Mouse (Mus musculus) MEL (cell line): ENCODE data around the gene Ablim2. TPM values are rescaled to one million over a fixed set of nuclear protein-coding genes. Genes with fewer than 3 reads are reported as not detected.

Experiments used
- DNase-seq: peaks from one replicate; pipeline ENCODE4 v3.0.0; 2011; ENCODE audit warnings: low read depth, low spot score
- H3K27ac ChIP-seq: 2 replicates; pipeline ENCODE4 v1.5.1; 2012; ENCODE audit warnings: low read depth, mild to moderate bottlenecking, control low read depth, low read length, moderate library complexity; ENCODE audit not compliant: control insufficient read depth
- H3K27me3 ChIP-seq, 2 experiments: fragments of 150-350 bp in 1 of 2; sonication (generic) in 1 of 2; 2 replicates each; pipeline ENCODE4 v1.6.1; 2012; ENCODE audit warnings: low read length in 2 of 2, mild to moderate bottlenecking in 2 of 2, improper control_type of control experiment in 1 of 2, moderate library complexity in 1 of 2; ENCODE audit not compliant: insufficient read depth in 2 of 2, control insufficient read depth in 1 of 2
- H3K36me3 ChIP-seq, 2 experiments: 2 replicates each; pipeline ENCODE4 v1.6.1; 2012 to 2014; ENCODE audit warnings: low read length in 2 of 2, improper control_type of control experiment in 1 of 2, inconsistent platforms in 1 of 2, mild to moderate bottlenecking in 1 of 2; ENCODE audit not compliant: insufficient read depth in 2 of 2, control insufficient read depth in 1 of 2
- H3K4me1 ChIP-seq, 2 experiments: fragments of 150-350 bp in 1 of 2; sonication (generic) in 1 of 2; 2 replicates each; pipeline ENCODE4 v1.6.1; 2012; ENCODE audit warnings: low read length in 2 of 2, improper control_type of control experiment in 1 of 2, mild to moderate bottlenecking in 1 of 2; ENCODE audit not compliant: insufficient read depth in 2 of 2, control insufficient read depth in 1 of 2
- H3K4me3 ChIP-seq, 2 experiments: fragments of 150-350 bp in 1 of 2; sonication (generic) in 1 of 2; 2 replicates each; pipeline ENCODE4 v1.5.1; 2012; ENCODE audit warnings: low read depth in 2 of 2, low read length in 2 of 2, mild to moderate bottlenecking in 2 of 2, moderate library complexity in 2 of 2, control low read depth in 1 of 2, improper control_type of control experiment in 1 of 2; ENCODE audit not compliant: control insufficient read depth in 1 of 2, insufficient read depth in 1 of 2
- H3K79me2 ChIP-seq: 2 replicates; pipeline ENCODE4 v1.6.1; 2012; ENCODE audit warnings: mild to moderate bottlenecking, low read length, moderate library complexity; ENCODE audit not compliant: control insufficient read depth, poor library complexity, insufficient read depth
- H3K9ac ChIP-seq: 2 replicates; pipeline ENCODE4 v1.6.1; 2012; ENCODE audit warnings: low read depth, mild to moderate bottlenecking, control low read depth, low read length, moderate library complexity; ENCODE audit not compliant: control insufficient read depth, poor library complexity, severe bottlenecking
- H3K9me3 ChIP-seq: fragments of 150-350 bp; sonication (generic); replicated peaks from 2 replicates; pipeline ENCODE4 v1.6.1; 2012; ENCODE audit warnings: mild to moderate bottlenecking, low read length, improper control_type of control experiment, moderate library complexity; ENCODE audit not compliant: insufficient read depth
- BHLHE40 ChIP-seq: IDR thresholded peaks from 2 replicates; pipeline ENCODE4 v1.6.1; 2012; ENCODE audit warnings: low read depth, mild to moderate bottlenecking, inconsistent platforms, low read length, improper control_type of control experiment, borderline replicate concordance
- CTCF ChIP-seq, 3 experiments: IDR thresholded peaks in 2 of 3; conservative IDR thresholded peaks in 1 of 3; 2 replicates each; pipeline ENCODE4 v1.5.1; 2011 to 2012; ENCODE audit warnings: low read length in 3 of 3, low read depth in 2 of 3, mild to moderate bottlenecking in 2 of 3, improper control_type of control experiment in 1 of 3, inconsistent platforms in 1 of 3, mixed read lengths in 1 of 3, moderate library complexity in 1 of 3; ENCODE audit not compliant: control insufficient read depth in 1 of 3, insufficient read depth in 1 of 3, poor library complexity in 1 of 3, severe bottlenecking in 1 of 3
- E2F4 ChIP-seq: IDR thresholded peaks from 2 replicates; pipeline ENCODE4 v1.6.1; 2011; ENCODE audit warnings: low read depth, low read length, improper control_type of control experiment, borderline replicate concordance
- ELF1 ChIP-seq: IDR thresholded peaks from 2 replicates; pipeline ENCODE4 v1.6.1; 2014; ENCODE audit warnings: low read depth, mild to moderate bottlenecking, inconsistent platforms, low read length, improper control_type of control experiment, moderate library complexity
- ETS1 ChIP-seq: IDR thresholded peaks from 2 replicates; pipeline ENCODE4 v1.6.1; 2012; ENCODE audit warnings: low read depth, mild to moderate bottlenecking, inconsistent platforms, low read length, improper control_type of control experiment, moderate library complexity
- MAFK ChIP-seq: IDR thresholded peaks from 2 replicates; pipeline ENCODE4 v1.6.1; 2011; ENCODE audit warnings: low read depth, mild to moderate bottlenecking, low read length, improper control_type of control experiment, borderline replicate concordance
- MXI1 ChIP-seq: IDR thresholded peaks from 2 replicates; pipeline ENCODE4 v1.6.1; 2011; ENCODE audit warnings: mild to moderate bottlenecking, low read depth, low read length, improper control_type of control experiment
- MYB ChIP-seq: IDR thresholded peaks from 2 replicates; pipeline ENCODE4 v1.6.1; 2011; ENCODE audit warnings: mild to moderate bottlenecking, low read depth, low read length, improper control_type of control experiment
- MYC ChIP-seq: IDR thresholded peaks from 2 replicates; pipeline ENCODE4 v1.6.1; 2011; ENCODE audit warnings: low read depth, mild to moderate bottlenecking, low read length, improper control_type of control experiment, moderate library complexity
- NELFE ChIP-seq: IDR thresholded peaks from 2 replicates; pipeline ENCODE4 v1.6.1; 2011; ENCODE audit warnings: low read depth, low read length, improper control_type of control experiment
- POLR2AphosphoS5 ChIP-seq: IDR thresholded peaks from 2 replicates; pipeline ENCODE4 v1.6.1; 2012; ENCODE audit warnings: low read depth, borderline replicate concordance, mild to moderate bottlenecking, inconsistent platforms, low read length, moderate library complexity, mixed read lengths
- RAD21 ChIP-seq: IDR thresholded peaks from 2 replicates; pipeline ENCODE4 v1.6.1; 2011; ENCODE audit warnings: mild to moderate bottlenecking, low read depth, low read length, improper control_type of control experiment
- SIN3A ChIP-seq: IDR thresholded peaks from 2 replicates; pipeline ENCODE4 v1.6.1; 2012; ENCODE audit warnings: low read length, improper control_type of control experiment, inconsistent platforms
- SMC3 ChIP-seq: IDR thresholded peaks from 2 replicates; pipeline ENCODE4 v1.6.1; 2011; ENCODE audit warnings: low read depth, low read length, improper control_type of control experiment
- TAL1 ChIP-seq: IDR thresholded peaks from 2 replicates; pipeline ENCODE4 v1.6.1; 2012; ENCODE audit warnings: mild to moderate bottlenecking, inconsistent platforms, low read length, moderate library complexity, mixed read lengths
- TBP ChIP-seq: IDR thresholded peaks from 2 replicates; pipeline ENCODE4 v1.8.0; 2011; ENCODE audit warnings: low read depth, low read length, improper control_type of control experiment
- TCF12 ChIP-seq: IDR thresholded peaks from 2 replicates; pipeline ENCODE4 v1.6.1; 2014; ENCODE audit warnings: low read depth, mild to moderate bottlenecking, inconsistent platforms, low read length, improper control_type of control experiment, moderate library complexity
- USF2 ChIP-seq, 2 experiments: IDR thresholded peaks; 2 replicates each; pipeline ENCODE4 v1.6.1; 2011 to 2012; ENCODE audit warnings: improper control_type of control experiment in 2 of 2, low read length in 2 of 2, borderline replicate concordance in 1 of 2, inconsistent platforms in 1 of 2, low read depth in 1 of 2, mild to moderate bottlenecking in 1 of 2; ENCODE audit not compliant: insufficient read depth in 1 of 2
- ZMIZ1 ChIP-seq: IDR thresholded peaks from 2 replicates; pipeline ENCODE4 v1.6.1; 2012; ENCODE audit warnings: low read depth, mild to moderate bottlenecking, inconsistent platforms, low read length, improper control_type of control experiment, moderate library complexity
- polyA plus RNA-seq, 2 experiments: library from polyadenylated mRNA; stranded (reverse) in 1 of 2; unstranded in 1 of 2; fragments of >175 nt in 1 of 2; fragments of >200 nt in 1 of 2; gene quantifications; 2 replicates each; pipeline versions ENCODE4 v1.2.1 to v1.2.4; 2012; ENCODE audit warnings: low replicate concordance in 2 of 2, low read depth in 1 of 2; ENCODE audit not compliant: insufficient read length in 2 of 2, insufficient read depth in 1 of 2, missing spikeins in 1 of 2
- total RNA-seq: library from RNA; depleted of rRNA; stranded (reverse); fragments of 300-350 nt; gene quantifications from 2 replicates; pipeline ENCODE4 v1.2.3, GENCODE M21; 2012

Ablim2 gene
- total and polyA plus RNA-seq, 3 experiments = not detected

DNA sequence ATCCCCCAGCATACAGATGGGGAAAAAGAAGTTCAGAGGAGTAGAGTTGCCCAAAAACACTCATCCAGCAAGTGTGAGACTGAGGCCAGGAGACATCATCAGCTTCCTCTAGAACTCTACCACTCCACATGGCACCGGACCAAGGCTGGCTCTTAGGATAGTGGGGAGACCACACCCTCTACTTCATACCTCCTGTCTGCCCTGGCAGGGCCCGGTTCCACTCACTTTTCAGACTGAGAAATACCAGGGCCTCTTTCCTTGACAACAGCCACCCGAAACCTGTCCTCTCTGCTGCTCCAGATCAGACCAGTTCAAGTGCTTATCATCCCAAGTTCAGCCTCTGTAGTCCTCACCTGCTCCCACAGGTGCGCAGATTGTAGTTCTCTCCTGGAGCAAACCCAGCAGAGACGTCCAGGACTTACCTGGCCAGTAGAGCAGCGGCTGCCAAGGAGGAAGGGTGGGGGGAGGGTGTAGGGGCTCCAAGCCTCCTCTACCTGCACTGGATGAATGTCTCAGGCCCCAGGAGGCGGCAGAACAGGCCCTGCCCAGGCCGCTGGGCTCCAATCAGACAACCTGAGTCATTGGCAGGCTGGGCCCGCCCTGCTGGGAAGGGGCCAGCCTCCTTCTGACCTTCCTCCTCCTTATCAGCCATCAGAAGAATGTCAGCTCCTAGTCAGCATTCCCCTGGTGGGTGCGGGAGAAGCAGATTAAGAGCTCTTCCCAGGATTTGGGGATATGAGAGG lies 18.0 kb upstream of the Ablim2 start, which contains the start of gene Sh3tc1:
TSS of gene Sh3tc1 (minus strand) at position 452 of the 743 bp plus-strand sequence.
- no peak for DNase-seq
- Histone ChIP-seq H3K4me1 (no peaks in the 10 kb centered on the region), H3K79me2 (no peaks in the 10 kb centered on the region), H3K27me3 (no peaks in the 10 kb centered on the region), H3K9me3 (no peaks in the 10 kb centered on the region), H3K36me3 (no peaks in the 10 kb centered on the region), H3K9ac (no peak within 1 kb of the TSS), H3K27ac (no peak within 1 kb of the TSS), H3K4me3 (no peak within 1 kb of the TSS)
- TF ChIP-seq ETS1 = no peak
- no peak for TF ChIP-seq POLR2AphosphoS5
- TF ChIP-seq ELF1 = no peak
- TF ChIP-seq ZMIZ1 = no peak
- no peak for TF ChIP-seq SIN3A
- TF ChIP-seq MXI1 = no peak
- TF ChIP-seq NELFE = no peak
- no peak for TF ChIP-seq MYB
- no peak for TF ChIP-seq MYC
- no peak for TF ChIP-seq CTCF (IDR thresholded peaks at IDR 0.05 in 2 of 3, conservative IDR thresholded peaks at IDR 0.05 in 1 of 3; ENCODE audit: control insufficient read depth in 1 of 3, insufficient read depth in 1 of 3, low read depth in 2 of 3, low read length in 3 of 3, poor library complexity in 1 of 3, severe bottlenecking in 1 of 3)
- TF ChIP-seq MAFK = no peak

GRCm38 (mm10) chr5:35740716-35741115 lies 17.0 kb upstream of the Ablim2 start:
- Histone ChIP-seq H3K36me3 (no peaks in the 10 kb centered on the region), H3K9me3 (no peaks in the 10 kb centered on the region; the same call in 1 of the 2 replicates), H3K4me1 (no peaks in the 10 kb centered on the region), H3K27ac (no peak overlapping the region), H3K9ac (no peak overlapping the region), H3K4me3 (no peak overlapping the region), H3K27me3 (no peaks in the 10 kb centered on the region), H3K79me2 (no peaks in the 10 kb centered on the region)
- DNase-seq = no peak
- TF ChIP-seq TBP = no peak
- TF ChIP-seq NELFE = no peak
- TF ChIP-seq MYC = no peak

DNA sequence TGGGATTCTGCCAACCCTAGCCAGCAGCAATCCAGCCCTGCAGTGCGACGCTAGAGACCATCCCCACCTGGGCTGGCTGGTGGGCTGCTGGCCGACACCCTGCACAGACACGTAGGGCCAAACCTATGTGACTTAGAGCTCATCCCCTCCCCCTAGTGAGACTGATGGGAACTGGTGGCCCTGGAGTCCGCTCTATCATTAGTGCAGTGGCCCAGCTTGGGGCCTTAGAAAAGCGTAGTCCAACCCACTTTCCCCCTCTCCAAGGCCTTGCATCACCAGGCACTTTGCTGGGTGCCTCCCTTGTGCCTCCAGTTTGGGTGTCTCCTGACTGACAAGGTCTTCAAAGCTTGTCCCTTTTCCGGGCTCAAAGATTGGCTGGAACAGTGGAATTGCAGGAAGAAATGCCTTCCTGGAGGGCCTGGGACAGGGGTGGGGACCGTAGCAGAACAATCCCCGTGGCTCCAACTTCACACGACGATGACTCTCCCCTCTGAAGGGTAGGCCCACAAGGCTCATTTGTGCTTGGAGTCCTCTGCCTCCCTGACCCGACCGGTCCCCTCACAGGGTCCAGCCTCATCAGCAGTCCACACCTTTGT lies 16.4 kb upstream of the Ablim2 start:
- no peak overlapping the region for H3K9ac ChIP-seq
- H3K79me2 ChIP-seq = no peaks in the 10 kb centered on the region
- no peak overlapping the region for H3K4me3 ChIP-seq
- DNase-seq = no peak
- H3K27me3 ChIP-seq = no peaks in the 10 kb centered on the region
- no peaks in the 10 kb centered on the region for H3K4me1 ChIP-seq
- H3K9me3 ChIP-seq = no peaks in the 10 kb centered on the region; the same call in 1 of the 2 replicates
- no peaks in the 10 kb centered on the region for H3K36me3 ChIP-seq
- TF ChIP-seq RAD21 (no peak), BHLHE40 (no peak), TAL1 (no peak), MXI1 (no peak), E2F4 (no peak), SMC3 (no peak), USF2 (IDR thresholded peaks at IDR 0.05; ENCODE audit: borderline replicate concordance in 1 of 2, insufficient read depth in 1 of 2, low read depth in 1 of 2, low read length in 2 of 2) (no peak), TCF12 (no peak)
- no peak overlapping the region for H3K27ac ChIP-seq
